Mouse (Mus musculus): ENCODE data around the gene Ly75. TPM values are rescaled to one million over a fixed set of nuclear protein-coding genes. Genes with fewer than 3 reads are reported as not detected.

Gene Ly75
- 1.4 and 1.5 TPM in 2 replicates for polyA plus RNA-seq (2015; fragmentation: Nextera tagmentation; extraction: Ambion mirVana)

GRCm38 (mm10) chr2:60382858-60383669, at the start of gene Ly75:
Gene Ly75, minus strand, starts transcription at chr2:60383303.
- Histone ChIP-seq H3K27ac (replicated peaks) (no peak within 1 kb of the TSS), H3K9me3 (no peaks in the 10 kb centered on the region), H3K36me3 (no peaks in the 10 kb centered on the region), H3K4me2 (peak within 1 kb of the TSS; percentile 97), H3K27me3 (peaks cover 5% of the 10 kb centered on the region; the same call in 1 of the 2 replicates), H3K4me3 (peak within 1 kb of the TSS; percentile 68), H3K4me1 (replicated peaks) (peaks cover 12% of the 10 kb centered on the region), H3K9ac (peak within 1 kb of the TSS; percentile 69)
- peak; percentile 97 for ATAC-seq (ENCODE audit: low FRiP score, low read depth)
- under 1% methylated on average over 46 of the region's 46 CpGs for WGBS

GRCm38 (mm10) chr2:60430315-60431021, 47.4 kb upstream of the Ly75 start:
- H3K36me3 ChIP-seq: no peaks in the 10 kb centered on the region
- no peaks in the 10 kb centered on the region for H3K4me1 ChIP-seq (replicated peaks)
- H3K4me3 ChIP-seq: no peak overlapping the region
- H3K4me2 ChIP-seq: no peak overlapping the region
- no peak overlapping the region for H3K27ac ChIP-seq (replicated peaks)
- WGBS: 73% methylated on average over 8 of the region's 8 CpGs
- no peaks in the 10 kb centered on the region for H3K9me3 ChIP-seq
- H3K27me3 ChIP-seq: no peaks in the 10 kb centered on the region
- H3K9ac ChIP-seq: no peak overlapping the region
- no peak for ATAC-seq (ENCODE audit: low FRiP score, low read depth)

- no peak overlapping the region for H3K4me3 ChIP-seq
- WGBS: 8% methylated on average over 6 of the region's 6 CpGs
- no peak overlapping the region for H3K4me2 ChIP-seq
- H3K27ac ChIP-seq (replicated peaks): no peak overlapping the region
- no peaks in the 10 kb centered on the region for H3K36me3 ChIP-seq
- H3K9me3 ChIP-seq: no peaks in the 10 kb centered on the region
- no peak overlapping the region for H3K9ac ChIP-seq
- no peaks in the 10 kb centered on the region for H3K27me3 ChIP-seq
- ATAC-seq (ENCODE audit: low FRiP score, low read depth): peak; percentile 72; the same call in 1 of the 2 replicates
- no peaks in the 10 kb centered on the region for H3K4me1 ChIP-seq (replicated peaks)
Observed at GRCm38 (mm10) chr2:60418075-60418474, 35.0 kb upstream of the Ly75 start.

GRCm38 (mm10) chr2:60414334-60414733, 31.2 kb upstream of the Ly75 start:
- no peak for ATAC-seq (ENCODE audit: low FRiP score, low read depth)
- no peaks in the 10 kb centered on the region for H3K27me3 ChIP-seq
- no peak overlapping the region for H3K4me2 ChIP-seq
- H3K4me1 ChIP-seq (replicated peaks): no peaks in the 10 kb centered on the region
- no peaks in the 10 kb centered on the region for H3K36me3 ChIP-seq
- 57% methylated on average over 8 of the region's 8 CpGs for WGBS
- H3K4me3 ChIP-seq: no peak overlapping the region
- no peaks in the 10 kb centered on the region for H3K9me3 ChIP-seq
- no peak overlapping the region for H3K9ac ChIP-seq
- H3K27ac ChIP-seq (replicated peaks): no peak overlapping the region

GRCm38 (mm10) chr2:60413006-60413650, 30.0 kb upstream of the Ly75 start:
- Histone ChIP-seq H3K27ac (replicated peaks) (no peak overlapping the region), H3K9me3 (no peaks in the 10 kb centered on the region), H3K9ac (no peak overlapping the region), H3K4me2 (no peak overlapping the region), H3K4me1 (replicated peaks) (no peaks in the 10 kb centered on the region), H3K4me3 (no peak overlapping the region), H3K27me3 (no peaks in the 10 kb centered on the region), H3K36me3 (no peaks in the 10 kb centered on the region)
- ATAC-seq (ENCODE audit: low FRiP score, low read depth): no peak
- WGBS: 79% methylated on average over 18 of the region's 18 CpGs

GRCm38 (mm10) chr2:60411181-60411580, 28.1 kb upstream of the Ly75 start:
- Histone ChIP-seq H3K9ac (no peak overlapping the region), H3K9me3 (no peaks in the 10 kb centered on the region), H3K36me3 (no peaks in the 10 kb centered on the region), H3K4me3 (no peak overlapping the region), H3K27me3 (no peaks in the 10 kb centered on the region), H3K27ac (replicated peaks) (no peak overlapping the region), H3K4me2 (no peak overlapping the region), H3K4me1 (replicated peaks) (no peaks in the 10 kb centered on the region)
- no peak for ATAC-seq (ENCODE audit: low FRiP score, low read depth)
- 86% methylated on average over 7 of the region's 7 CpGs for WGBS

GRCm38 (mm10) chr2:60409989-60410763, 27.1 kb upstream of the Ly75 start:
- Histone ChIP-seq H3K4me1 (replicated peaks) (no peaks in the 10 kb centered on the region), H3K4me2 (no peak overlapping the region), H3K9ac (no peak overlapping the region), H3K36me3 (no peaks in the 10 kb centered on the region), H3K27ac (replicated peaks) (no peak overlapping the region), H3K27me3 (no peaks in the 10 kb centered on the region), H3K4me3 (no peak overlapping the region), H3K9me3 (no peaks in the 10 kb centered on the region)
- 83% methylated on average over 11 of the region's 11 CpGs for WGBS
- no peak for ATAC-seq (ENCODE audit: low FRiP score, low read depth)

GRCm38 (mm10) chr2:60409194-60409593, 26.1 kb upstream of the Ly75 start:
- Histone ChIP-seq H3K4me3 (no peak overlapping the region), H3K9ac (no peak overlapping the region), H3K36me3 (no peaks in the 10 kb centered on the region), H3K4me1 (replicated peaks) (no peaks in the 10 kb centered on the region), H3K27ac (replicated peaks) (no peak overlapping the region), H3K27me3 (no peaks in the 10 kb centered on the region), H3K9me3 (no peaks in the 10 kb centered on the region), H3K4me2 (no peak overlapping the region)
- ATAC-seq (ENCODE audit: low FRiP score, low read depth): no peak
- WGBS: 52% methylated on average over 6 of the region's 6 CpGs

GRCm38 (mm10) chr2:60407387-60407786, 24.3 kb upstream of the Ly75 start:
- WGBS: 71% methylated on average over 2 of the region's 2 CpGs
- no peaks in the 10 kb centered on the region for H3K4me1 ChIP-seq (replicated peaks)
- H3K9ac ChIP-seq: no peak overlapping the region
- no peak overlapping the region for H3K27ac ChIP-seq (replicated peaks)
- no peaks in the 10 kb centered on the region for H3K9me3 ChIP-seq
- no peaks in the 10 kb centered on the region for H3K36me3 ChIP-seq
- H3K4me3 ChIP-seq: no peak overlapping the region
- no peak overlapping the region for H3K4me2 ChIP-seq
- H3K27me3 ChIP-seq: no peaks in the 10 kb centered on the region
- ATAC-seq (ENCODE audit: low FRiP score, low read depth): no peak

- no peak for ATAC-seq (ENCODE audit: low FRiP score, low read depth)
Observed at GRCm38 (mm10) chr2:60405431-60405830, 22.3 kb upstream of the Ly75 start.

GRCm38 (mm10) chr2:60404763-60405162, 21.7 kb upstream of the Ly75 start:
- H3K9me3 ChIP-seq: no peaks in the 10 kb centered on the region
- no peaks in the 10 kb centered on the region for H3K4me1 ChIP-seq (replicated peaks)
- no peak overlapping the region for H3K4me2 ChIP-seq
- WGBS: 96% methylated on average over 7 of the region's 7 CpGs
- H3K36me3 ChIP-seq: no peaks in the 10 kb centered on the region
- H3K4me3 ChIP-seq: no peak overlapping the region
- H3K27me3 ChIP-seq: no peaks in the 10 kb centered on the region
- H3K9ac ChIP-seq: no peak overlapping the region
- H3K27ac ChIP-seq (replicated peaks): no peak overlapping the region
- no peak for ATAC-seq (ENCODE audit: low FRiP score, low read depth)

More at GRCm38 (mm10) chr2:60405431-60405830, 22.3 kb upstream of the Ly75 start:
- no peak overlapping the region for H3K4me2 ChIP-seq
- H3K9ac ChIP-seq: no peak overlapping the region
- no peaks in the 10 kb centered on the region for H3K9me3 ChIP-seq
- no peaks in the 10 kb centered on the region for H3K27me3 ChIP-seq
- H3K4me3 ChIP-seq: no peak overlapping the region
- no peaks in the 10 kb centered on the region for H3K4me1 ChIP-seq (replicated peaks)
- H3K27ac ChIP-seq (replicated peaks): no peak overlapping the region
- H3K36me3 ChIP-seq: no peaks in the 10 kb centered on the region
- WGBS: 90% methylated on average over 5 of the region's 5 CpGs

Data from hindbrain, embryonic 15.5 days (tissue).